Mouse (Mus musculus) MEL (cell line): ENCODE data around the gene Prickle2. TPM values are rescaled to one million over a fixed set of nuclear protein-coding genes. Genes with fewer than 3 reads are reported as not detected.

ENCODE experiments used
- DNase-seq: peaks from one replicate; pipeline ENCODE4 v3.0.0; 2011; ENCODE audit warnings: low read depth, low spot score
- H3K27ac ChIP-seq: 2 replicates; pipeline ENCODE4 v1.5.1; 2012; ENCODE audit warnings: low read depth, mild to moderate bottlenecking, control low read depth, low read length, moderate library complexity; ENCODE audit not compliant: control insufficient read depth
- H3K27me3 ChIP-seq, 2 experiments: fragments of 150-350 bp in 1 of 2; sonication (generic) in 1 of 2; 2 replicates each; pipeline ENCODE4 v1.6.1; 2012; ENCODE audit warnings: low read length in 2 of 2, mild to moderate bottlenecking in 2 of 2, improper control_type of control experiment in 1 of 2, moderate library complexity in 1 of 2; ENCODE audit not compliant: insufficient read depth in 2 of 2, control insufficient read depth in 1 of 2
- H3K36me3 ChIP-seq, 2 experiments: 2 replicates each; pipeline ENCODE4 v1.6.1; 2012 to 2014; ENCODE audit warnings: low read length in 2 of 2, improper control_type of control experiment in 1 of 2, inconsistent platforms in 1 of 2, mild to moderate bottlenecking in 1 of 2; ENCODE audit not compliant: insufficient read depth in 2 of 2, control insufficient read depth in 1 of 2
- H3K4me1 ChIP-seq, 2 experiments: fragments of 150-350 bp in 1 of 2; sonication (generic) in 1 of 2; 2 replicates each; pipeline ENCODE4 v1.6.1; 2012; ENCODE audit warnings: low read length in 2 of 2, improper control_type of control experiment in 1 of 2, mild to moderate bottlenecking in 1 of 2; ENCODE audit not compliant: insufficient read depth in 2 of 2, control insufficient read depth in 1 of 2
- H3K4me3 ChIP-seq, 2 experiments: fragments of 150-350 bp in 1 of 2; sonication (generic) in 1 of 2; 2 replicates each; pipeline ENCODE4 v1.5.1; 2012; ENCODE audit warnings: low read depth in 2 of 2, low read length in 2 of 2, mild to moderate bottlenecking in 2 of 2, moderate library complexity in 2 of 2, control low read depth in 1 of 2, improper control_type of control experiment in 1 of 2; ENCODE audit not compliant: control insufficient read depth in 1 of 2, insufficient read depth in 1 of 2
- H3K79me2 ChIP-seq: 2 replicates; pipeline ENCODE4 v1.6.1; 2012; ENCODE audit warnings: mild to moderate bottlenecking, low read length, moderate library complexity; ENCODE audit not compliant: control insufficient read depth, poor library complexity, insufficient read depth
- H3K9ac ChIP-seq: 2 replicates; pipeline ENCODE4 v1.6.1; 2012; ENCODE audit warnings: low read depth, mild to moderate bottlenecking, control low read depth, low read length, moderate library complexity; ENCODE audit not compliant: control insufficient read depth, poor library complexity, severe bottlenecking
- H3K9me3 ChIP-seq: fragments of 150-350 bp; sonication (generic); replicated peaks from 2 replicates; pipeline ENCODE4 v1.6.1; 2012; ENCODE audit warnings: mild to moderate bottlenecking, low read length, improper control_type of control experiment, moderate library complexity; ENCODE audit not compliant: insufficient read depth
- BHLHE40 ChIP-seq: IDR thresholded peaks from 2 replicates; pipeline ENCODE4 v1.6.1; 2012; ENCODE audit warnings: low read depth, mild to moderate bottlenecking, inconsistent platforms, low read length, improper control_type of control experiment, borderline replicate concordance
- CHD1 ChIP-seq: IDR thresholded peaks from 2 replicates; pipeline ENCODE4 v1.6.1; 2012; ENCODE audit warnings: low read depth, mild to moderate bottlenecking, inconsistent platforms, low read length, improper control_type of control experiment
- E2F4 ChIP-seq: IDR thresholded peaks from 2 replicates; pipeline ENCODE4 v1.6.1; 2011; ENCODE audit warnings: low read depth, low read length, improper control_type of control experiment, borderline replicate concordance
- EP300 ChIP-seq, 2 experiments: IDR thresholded peaks; 2 replicates each; pipeline ENCODE4 v1.6.1; 2011; ENCODE audit warnings: improper control_type of control experiment in 2 of 2, low read length in 2 of 2, low read depth in 1 of 2, mild to moderate bottlenecking in 1 of 2
- GABPA ChIP-seq: IDR thresholded peaks from 2 replicates; pipeline ENCODE4 v1.6.1; 2012; ENCODE audit warnings: low read depth, mild to moderate bottlenecking, inconsistent platforms, low read length, improper control_type of control experiment, moderate library complexity
- GATA1 ChIP-seq: IDR thresholded peaks from 2 replicates; pipeline ENCODE4 v1.6.1; 2011; ENCODE audit warnings: low read depth, low read length, improper control_type of control experiment
- HCFC1 ChIP-seq: IDR thresholded peaks from 2 replicates; pipeline ENCODE4 v1.6.1; 2012; ENCODE audit warnings: low read depth, mild to moderate bottlenecking, inconsistent platforms, low read length, improper control_type of control experiment, moderate library complexity
- JUND ChIP-seq: IDR thresholded peaks from 2 replicates; pipeline ENCODE4 v1.6.1; 2011; ENCODE audit warnings: low read depth, mild to moderate bottlenecking, improper control_type of control experiment, low read length
- MAFK ChIP-seq: IDR thresholded peaks from 2 replicates; pipeline ENCODE4 v1.6.1; 2011; ENCODE audit warnings: low read depth, mild to moderate bottlenecking, low read length, improper control_type of control experiment, borderline replicate concordance
- MAZ ChIP-seq: IDR thresholded peaks from 2 replicates; pipeline ENCODE4 v1.6.1; 2012; ENCODE audit warnings: low read depth, mild to moderate bottlenecking, inconsistent platforms, low read length, improper control_type of control experiment
- MEF2A ChIP-seq: IDR thresholded peaks from 2 replicates; pipeline ENCODE4 v1.6.1; 2014; ENCODE audit warnings: low read depth, mild to moderate bottlenecking, inconsistent platforms, low read length, improper control_type of control experiment; ENCODE audit not compliant: poor library complexity, insufficient replicate concordance, severe bottlenecking; ENCODE audit errors: extremely low read depth
- MXI1 ChIP-seq: IDR thresholded peaks from 2 replicates; pipeline ENCODE4 v1.6.1; 2011; ENCODE audit warnings: mild to moderate bottlenecking, low read depth, low read length, improper control_type of control experiment
- MYB ChIP-seq: IDR thresholded peaks from 2 replicates; pipeline ENCODE4 v1.6.1; 2011; ENCODE audit warnings: mild to moderate bottlenecking, low read depth, low read length, improper control_type of control experiment
- NELFE ChIP-seq: IDR thresholded peaks from 2 replicates; pipeline ENCODE4 v1.6.1; 2011; ENCODE audit warnings: low read depth, low read length, improper control_type of control experiment
- RAD21 ChIP-seq: IDR thresholded peaks from 2 replicates; pipeline ENCODE4 v1.6.1; 2011; ENCODE audit warnings: mild to moderate bottlenecking, low read depth, low read length, improper control_type of control experiment
- RCOR1 ChIP-seq: IDR thresholded peaks from 2 replicates; pipeline ENCODE4 v1.6.1; 2012; ENCODE audit warnings: low read depth, mild to moderate bottlenecking, inconsistent platforms, low read length, improper control_type of control experiment
- SIN3A ChIP-seq: IDR thresholded peaks from 2 replicates; pipeline ENCODE4 v1.6.1; 2012; ENCODE audit warnings: low read length, improper control_type of control experiment, inconsistent platforms
- TAL1 ChIP-seq: IDR thresholded peaks from 2 replicates; pipeline ENCODE4 v1.6.1; 2012; ENCODE audit warnings: mild to moderate bottlenecking, inconsistent platforms, low read length, moderate library complexity, mixed read lengths
- TBP ChIP-seq: IDR thresholded peaks from 2 replicates; pipeline ENCODE4 v1.8.0; 2011; ENCODE audit warnings: low read depth, low read length, improper control_type of control experiment
- TCF12 ChIP-seq: IDR thresholded peaks from 2 replicates; pipeline ENCODE4 v1.6.1; 2014; ENCODE audit warnings: low read depth, mild to moderate bottlenecking, inconsistent platforms, low read length, improper control_type of control experiment, moderate library complexity
- UBTF ChIP-seq: IDR thresholded peaks from 2 replicates; pipeline ENCODE4 v1.6.1; 2012; ENCODE audit warnings: low read depth, mild to moderate bottlenecking, inconsistent platforms, low read length, improper control_type of control experiment, moderate library complexity, borderline replicate concordance; ENCODE audit not compliant: insufficient read depth
- USF2 ChIP-seq, 2 experiments: IDR thresholded peaks; 2 replicates each; pipeline ENCODE4 v1.6.1; 2011 to 2012; ENCODE audit warnings: improper control_type of control experiment in 2 of 2, low read length in 2 of 2, borderline replicate concordance in 1 of 2, inconsistent platforms in 1 of 2, low read depth in 1 of 2, mild to moderate bottlenecking in 1 of 2; ENCODE audit not compliant: insufficient read depth in 1 of 2
- ZKSCAN1 ChIP-seq: IDR thresholded peaks from 2 replicates; pipeline ENCODE4 v1.6.1; 2012; ENCODE audit warnings: low read depth, mild to moderate bottlenecking, inconsistent platforms, low read length, improper control_type of control experiment, moderate library complexity
- ZMIZ1 ChIP-seq: IDR thresholded peaks from 2 replicates; pipeline ENCODE4 v1.6.1; 2012; ENCODE audit warnings: low read depth, mild to moderate bottlenecking, inconsistent platforms, low read length, improper control_type of control experiment, moderate library complexity
- ZNF384 ChIP-seq: IDR thresholded peaks from 2 replicates; pipeline ENCODE4 v1.6.1; 2012; ENCODE audit warnings: low read depth, mild to moderate bottlenecking, inconsistent platforms, low read length, improper control_type of control experiment
- polyA plus RNA-seq, 2 experiments: library from polyadenylated mRNA; stranded (reverse) in 1 of 2; unstranded in 1 of 2; fragments of >175 nt in 1 of 2; fragments of >200 nt in 1 of 2; gene quantifications; 2 replicates each; pipeline versions ENCODE4 v1.2.1 to v1.2.4; 2012; ENCODE audit warnings: low replicate concordance in 2 of 2, low read depth in 1 of 2; ENCODE audit not compliant: insufficient read length in 2 of 2, insufficient read depth in 1 of 2, missing spikeins in 1 of 2
- total RNA-seq: library from RNA; depleted of rRNA; stranded (reverse); fragments of 300-350 nt; gene quantifications from 2 replicates; pipeline ENCODE4 v1.2.3, GENCODE M21; 2012

Gene Prickle2
- total and polyA plus RNA-seq, 3 experiments: not detected

- H3K4me3 ChIP-seq: no peak overlapping the region
- H3K79me2 ChIP-seq: no peaks in the 10 kb centered on the region
- H3K4me1 ChIP-seq: no peaks in the 10 kb centered on the region
- TF ChIP-seq RCOR1 (no peak), ZNF384 (no peak), SIN3A (no peak), HCFC1 (no peak), USF2 (IDR thresholded peaks at IDR 0.05; ENCODE audit: borderline replicate concordance in 1 of 2, insufficient read depth in 1 of 2, low read depth in 1 of 2, low read length in 2 of 2) (no peak), TBP (no peak), UBTF (no peak), NELFE (no peak), EP300 (IDR thresholded peaks at IDR 0.05; ENCODE audit: low read depth in 1 of 2, low read length in 2 of 2) (no peak)
- no peak for DNase-seq
- H3K27me3 ChIP-seq: no peaks in the 10 kb centered on the region
- no peaks in the 10 kb centered on the region for H3K9me3 ChIP-seq
- H3K36me3 ChIP-seq: no peaks in the 10 kb centered on the region
- no peak overlapping the region for H3K27ac ChIP-seq
- H3K9ac ChIP-seq: no peak overlapping the region
Measured at GRCm38 (mm10) chr6:92715806-92716205, 9.9 kb upstream of the Prickle2 start.

DNA sequence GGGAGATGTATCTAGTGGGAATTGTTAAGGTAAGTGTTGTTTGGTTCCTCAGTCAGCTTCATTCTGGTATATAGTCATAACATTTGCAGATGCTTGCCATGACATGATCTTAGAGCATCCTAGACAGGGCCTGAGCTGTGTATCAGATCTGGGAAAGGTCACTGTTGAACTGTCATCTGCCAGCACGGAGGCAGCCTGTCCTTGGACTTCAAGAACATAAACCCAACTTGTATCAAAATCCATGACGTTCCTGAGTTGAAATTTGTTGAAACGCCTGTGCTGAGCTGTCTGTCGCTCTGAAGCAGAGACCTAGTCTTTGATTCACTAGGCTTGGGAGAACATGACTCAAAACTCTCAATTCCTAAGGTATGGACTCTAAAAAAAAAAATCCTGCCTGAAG is 8.8 kb upstream of the Prickle2 start:
- Histone ChIP-seq H3K4me1 (no peaks in the 10 kb centered on the region), H3K79me2 (no peaks in the 10 kb centered on the region), H3K27me3 (no peaks in the 10 kb centered on the region), H3K9me3 (no peaks in the 10 kb centered on the region), H3K27ac (no peak overlapping the region), H3K36me3 (no peaks in the 10 kb centered on the region), H3K9ac (no peak overlapping the region), H3K4me3 (no peak overlapping the region)
- TF ChIP-seq GATA1 (no peak), TCF12 (no peak)
- no peak for DNase-seq

DNA sequence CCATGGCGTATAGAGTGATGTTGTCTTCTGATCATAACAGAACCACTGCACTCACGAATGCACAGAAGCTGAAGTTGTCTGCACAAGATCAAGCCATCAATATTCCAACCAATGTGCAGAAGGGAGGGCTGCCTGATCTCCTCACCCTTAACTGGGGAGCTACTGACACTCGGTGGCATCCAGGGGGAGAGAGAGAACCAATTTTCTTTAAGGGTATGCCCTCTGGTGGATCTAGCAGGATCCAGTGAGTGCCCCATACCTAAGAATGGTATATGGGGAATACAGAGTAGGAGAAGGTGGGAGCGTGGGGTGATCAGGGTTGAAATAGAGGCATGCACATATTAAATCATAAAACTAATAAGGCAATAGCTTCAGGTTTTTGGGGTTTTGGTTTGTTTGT is 2.2 kb upstream of the Prickle2 start:
- TF ChIP-seq RCOR1: no peak
- no peak for TF ChIP-seq MXI1
- TF ChIP-seq TAL1: no peak
- no peak for TF ChIP-seq GATA1
- no peak for TF ChIP-seq MAFK
- no peak for TF ChIP-seq JUND
- TF ChIP-seq GABPA: no peak
- no peak for TF ChIP-seq EP300 (IDR thresholded peaks at IDR 0.05; ENCODE audit: low read depth in 1 of 2, low read length in 2 of 2)
- TF ChIP-seq MEF2A: no peak
- TF ChIP-seq BHLHE40: no peak
- TF ChIP-seq NELFE: no peak
- TF ChIP-seq HCFC1: no peak
- no peak for TF ChIP-seq ZMIZ1
- no peak for TF ChIP-seq MYB
- TF ChIP-seq ZKSCAN1: no peak
- no peak for TF ChIP-seq MAZ
- TF ChIP-seq CHD1: no peak
- TF ChIP-seq E2F4: no peak
- no peak for TF ChIP-seq RAD21
- no peak for TF ChIP-seq USF2 (IDR thresholded peaks at IDR 0.05; ENCODE audit: borderline replicate concordance in 1 of 2, insufficient read depth in 1 of 2, low read depth in 1 of 2, low read length in 2 of 2)
- no peaks in the 10 kb centered on the region for H3K79me2 ChIP-seq
- DNase-seq: no peak
- no peak overlapping the region for H3K27ac ChIP-seq
- no peaks in the 10 kb centered on the region for H3K4me1 ChIP-seq
- H3K36me3 ChIP-seq: no peaks in the 10 kb centered on the region
- H3K27me3 ChIP-seq: no peaks in the 10 kb centered on the region
- no peak overlapping the region for H3K9ac ChIP-seq
- H3K9me3 ChIP-seq: no peaks in the 10 kb centered on the region
- no peak overlapping the region for H3K4me3 ChIP-seq
